Mouse (Mus musculus): ENCODE results near the gene Nat14. TPM values are rescaled to one million over a fixed set of nuclear protein-coding genes. Genes with fewer than 3 reads are reported as not detected.

Gene Nat14
- polyA plus RNA-seq (2014; fragmentation: Illumina TruSeq; extraction: RNeasy Lipid Tissue Mini Kit (QIAGEN cat#74804); ENCODE audit: insufficient read depth, low read depth, low replicate concordance): 6.2 TPM

GRCm38 (mm10) chr7:4921824-4922482, at the start of gene Nat14:
Gene Nat14, plus strand, starts transcription at chr7:4922028.

GRCm38 (mm10) chr7:4876753-4877221, 45.0 kb upstream of the Nat14 start, which contains the start of gene Isoc2a:
Gene Isoc2a, plus strand, starts transcription at chr7:4877153.

GRCm38 (mm10) chr7:4906466-4906950, 15.3 kb upstream of the Nat14 start, which contains the start of gene Gm36210:
Gene Gm36210, minus strand, starts transcription at chr7:4906516.

GRCm38 (mm10) chr7:4915007-4915665, 6.7 kb upstream of the Nat14 start, which contains the start of gene Zfp628:
Gene Zfp628, plus strand, starts transcription at chr7:4915217.

GRCm38 (mm10) chr7:4925441-4926381, 3.9 kb downstream of the Nat14 start, which contains the start of gene Ssc5d:
Gene Ssc5d, plus strand, starts transcription at chr7:4925785.

GRCm38 (mm10) chr7:4964272-4964671, 42.4 kb downstream of the Nat14 start, which contains the start of gene Sbk2:
Gene Sbk2, minus strand, starts transcription at chr7:4964406.

GRCm38 (mm10) chr7:4971068-4971467, 49.2 kb downstream of the Nat14 start, which contains the start of gene Sbk3:
Gene Sbk3, minus strand, starts transcription at chr7:4971168.

Other genes with a start within 250 kb of the Nat14 start
- gene Hspbp1, start 237.0 kb upstream of the Nat14 start, polyA plus RNA-seq (2014; fragmentation: Illumina TruSeq; extraction: RNeasy Lipid Tissue Mini Kit (QIAGEN cat#74804); ENCODE audit: insufficient read depth, low read depth, low replicate concordance): 36.3 TPM
- gene Brsk1, start 231.4 kb upstream of the Nat14 start, polyA plus RNA-seq (2014; fragmentation: Illumina TruSeq; extraction: RNeasy Lipid Tissue Mini Kit (QIAGEN cat#74804); ENCODE audit: insufficient read depth, low read depth, low replicate concordance): 1.5 TPM
- gene Tmem150b, start 196.8 kb upstream of the Nat14 start, polyA plus RNA-seq (2014; fragmentation: Illumina TruSeq; extraction: RNeasy Lipid Tissue Mini Kit (QIAGEN cat#74804); ENCODE audit: insufficient read depth, low read depth, low replicate concordance): 1.7 TPM
- gene Kmt5c, start 181.9 kb upstream of the Nat14 start, polyA plus RNA-seq (2014; fragmentation: Illumina TruSeq; extraction: RNeasy Lipid Tissue Mini Kit (QIAGEN cat#74804); ENCODE audit: insufficient read depth, low read depth, low replicate concordance): 17.6 TPM
- gene Cox6b2, start 168.9 kb upstream of the Nat14 start, polyA plus RNA-seq (2014; fragmentation: Illumina TruSeq; extraction: RNeasy Lipid Tissue Mini Kit (QIAGEN cat#74804); ENCODE audit: insufficient read depth, low read depth, low replicate concordance): 80.5 TPM
- gene Fam71e2, start 150.7 kb upstream of the Nat14 start, polyA plus RNA-seq (2014; fragmentation: Illumina TruSeq; extraction: RNeasy Lipid Tissue Mini Kit (QIAGEN cat#74804); ENCODE audit: insufficient read depth, low read depth, low replicate concordance): not detected
- 0.53 TPM for gene Il11, start 139.2 kb upstream of the Nat14 start, polyA plus RNA-seq (2014; fragmentation: Illumina TruSeq; extraction: RNeasy Lipid Tissue Mini Kit (QIAGEN cat#74804); ENCODE audit: insufficient read depth, low read depth, low replicate concordance)
- not detected for gene Tmem190, start 139.1 kb upstream of the Nat14 start, polyA plus RNA-seq (2014; fragmentation: Illumina TruSeq; extraction: RNeasy Lipid Tissue Mini Kit (QIAGEN cat#74804); ENCODE audit: insufficient read depth, low read depth, low replicate concordance)
- gene Tmem238, start 132.4 kb upstream of the Nat14 start, polyA plus RNA-seq (2014; fragmentation: Illumina TruSeq; extraction: RNeasy Lipid Tissue Mini Kit (QIAGEN cat#74804); ENCODE audit: insufficient read depth, low read depth, low replicate concordance): 8.3 TPM
- 809 TPM for gene Rpl28, start 129.2 kb upstream of the Nat14 start, polyA plus RNA-seq (2014; fragmentation: Illumina TruSeq; extraction: RNeasy Lipid Tissue Mini Kit (QIAGEN cat#74804); ENCODE audit: insufficient read depth, low read depth, low replicate concordance)
- 128 TPM for gene Ube2s, start 109.4 kb upstream of the Nat14 start, polyA plus RNA-seq (2014; fragmentation: Illumina TruSeq; extraction: RNeasy Lipid Tissue Mini Kit (QIAGEN cat#74804); ENCODE audit: insufficient read depth, low read depth, low replicate concordance)
- gene Shisa7, start 77.3 kb upstream of the Nat14 start, polyA plus RNA-seq (2014; fragmentation: Illumina TruSeq; extraction: RNeasy Lipid Tissue Mini Kit (QIAGEN cat#74804); ENCODE audit: insufficient read depth, low read depth, low replicate concordance): 0.48 TPM
- gene Isoc2b, start 51.8 kb upstream of the Nat14 start, polyA plus RNA-seq (2014; fragmentation: Illumina TruSeq; extraction: RNeasy Lipid Tissue Mini Kit (QIAGEN cat#74804); ENCODE audit: insufficient read depth, low read depth, low replicate concordance): 15.3 TPM
- gene Isoc2a, start 44.9 kb upstream of the Nat14 start, polyA plus RNA-seq (2014; fragmentation: Illumina TruSeq; extraction: RNeasy Lipid Tissue Mini Kit (QIAGEN cat#74804); ENCODE audit: insufficient read depth, low read depth, low replicate concordance): 15.4 TPM
- not detected for gene Gm36210, start 15.5 kb upstream of the Nat14 start, polyA plus RNA-seq (2014; fragmentation: Illumina TruSeq; extraction: RNeasy Lipid Tissue Mini Kit (QIAGEN cat#74804); ENCODE audit: insufficient read depth, low read depth, low replicate concordance)
- gene Zfp628, start 6.8 kb upstream of the Nat14 start, polyA plus RNA-seq (2014; fragmentation: Illumina TruSeq; extraction: RNeasy Lipid Tissue Mini Kit (QIAGEN cat#74804); ENCODE audit: insufficient read depth, low read depth, low replicate concordance): 3.6 TPM
- 1.6 TPM for gene Ssc5d, start 3.8 kb downstream of the Nat14 start, polyA plus RNA-seq (2014; fragmentation: Illumina TruSeq; extraction: RNeasy Lipid Tissue Mini Kit (QIAGEN cat#74804); ENCODE audit: insufficient read depth, low read depth, low replicate concordance)
- 3.0 TPM for gene Sbk2, start 42.4 kb downstream of the Nat14 start, polyA plus RNA-seq (2014; fragmentation: Illumina TruSeq; extraction: RNeasy Lipid Tissue Mini Kit (QIAGEN cat#74804); ENCODE audit: insufficient read depth, low read depth, low replicate concordance)
- 4.7 TPM for gene Sbk3, start 49.1 kb downstream of the Nat14 start, polyA plus RNA-seq (2014; fragmentation: Illumina TruSeq; extraction: RNeasy Lipid Tissue Mini Kit (QIAGEN cat#74804); ENCODE audit: insufficient read depth, low read depth, low replicate concordance)
- gene Zfp579, start 74.1 kb downstream of the Nat14 start, polyA plus RNA-seq (2014; fragmentation: Illumina TruSeq; extraction: RNeasy Lipid Tissue Mini Kit (QIAGEN cat#74804); ENCODE audit: insufficient read depth, low read depth, low replicate concordance): 23.2 TPM
- gene Zfp524, start 92.4 kb downstream of the Nat14 start, polyA plus RNA-seq (2014; fragmentation: Illumina TruSeq; extraction: RNeasy Lipid Tissue Mini Kit (QIAGEN cat#74804); ENCODE audit: insufficient read depth, low read depth, low replicate concordance): 22.7 TPM
- gene Fiz1, start 92.7 kb downstream of the Nat14 start, polyA plus RNA-seq (2014; fragmentation: Illumina TruSeq; extraction: RNeasy Lipid Tissue Mini Kit (QIAGEN cat#74804); ENCODE audit: insufficient read depth, low read depth, low replicate concordance): 14.4 TPM
- not detected for gene Gm44973, start 93.5 kb downstream of the Nat14 start, polyA plus RNA-seq (2014; fragmentation: Illumina TruSeq; extraction: RNeasy Lipid Tissue Mini Kit (QIAGEN cat#74804); ENCODE audit: insufficient read depth, low read depth, low replicate concordance)
- 8.2 TPM for gene Zfp865, start 98.3 kb downstream of the Nat14 start, polyA plus RNA-seq (2014; fragmentation: Illumina TruSeq; extraction: RNeasy Lipid Tissue Mini Kit (QIAGEN cat#74804); ENCODE audit: insufficient read depth, low read depth, low replicate concordance)
- gene Ccdc106, start 98.5 kb downstream of the Nat14 start, polyA plus RNA-seq (2014; fragmentation: Illumina TruSeq; extraction: RNeasy Lipid Tissue Mini Kit (QIAGEN cat#74804); ENCODE audit: insufficient read depth, low read depth, low replicate concordance): not detected
- gene 4632433K11Rik, start 112.1 kb downstream of the Nat14 start, polyA plus RNA-seq (2014; fragmentation: Illumina TruSeq; extraction: RNeasy Lipid Tissue Mini Kit (QIAGEN cat#74804); ENCODE audit: insufficient read depth, low read depth, low replicate concordance): not detected
- 2.8 TPM for gene Zfp784, start 116.4 kb downstream of the Nat14 start, polyA plus RNA-seq (2014; fragmentation: Illumina TruSeq; extraction: RNeasy Lipid Tissue Mini Kit (QIAGEN cat#74804); ENCODE audit: insufficient read depth, low read depth, low replicate concordance)
- gene Zfp580, start 129.5 kb downstream of the Nat14 start, polyA plus RNA-seq (2014; fragmentation: Illumina TruSeq; extraction: RNeasy Lipid Tissue Mini Kit (QIAGEN cat#74804); ENCODE audit: insufficient read depth, low read depth, low replicate concordance): 7.2 TPM
- 96.1 TPM for gene U2af2, start 140.1 kb downstream of the Nat14 start, polyA plus RNA-seq (2014; fragmentation: Illumina TruSeq; extraction: RNeasy Lipid Tissue Mini Kit (QIAGEN cat#74804); ENCODE audit: insufficient read depth, low read depth, low replicate concordance)
- 61.0 TPM for gene Epn1, start 158.2 kb downstream of the Nat14 start, polyA plus RNA-seq (2014; fragmentation: Illumina TruSeq; extraction: RNeasy Lipid Tissue Mini Kit (QIAGEN cat#74804); ENCODE audit: insufficient read depth, low read depth, low replicate concordance)
- not detected for gene Rfpl4, start 194.9 kb downstream of the Nat14 start, polyA plus RNA-seq (2014; fragmentation: Illumina TruSeq; extraction: RNeasy Lipid Tissue Mini Kit (QIAGEN cat#74804); ENCODE audit: insufficient read depth, low read depth, low replicate concordance)
- 0.49 TPM for gene Rasl2-9, start 203.9 kb downstream of the Nat14 start, polyA plus RNA-seq (2014; fragmentation: Illumina TruSeq; extraction: RNeasy Lipid Tissue Mini Kit (QIAGEN cat#74804); ENCODE audit: insufficient read depth, low read depth, low replicate concordance)
- gene Vmn1r55, start 227.6 kb downstream of the Nat14 start, polyA plus RNA-seq (2014; fragmentation: Illumina TruSeq; extraction: RNeasy Lipid Tissue Mini Kit (QIAGEN cat#74804); ENCODE audit: insufficient read depth, low read depth, low replicate concordance): not detected